Mouse (Mus musculus) lung, postnatal 4 days (tissue): Measurements from ENCODE around the gene Lpcat1.

ENCODE experiments used
- DNase-seq, 2 experiments: peaks; one replicate each; pipeline ENCODE4 v3.0.0; 2021

The Lpcat1 gene

DNA sequence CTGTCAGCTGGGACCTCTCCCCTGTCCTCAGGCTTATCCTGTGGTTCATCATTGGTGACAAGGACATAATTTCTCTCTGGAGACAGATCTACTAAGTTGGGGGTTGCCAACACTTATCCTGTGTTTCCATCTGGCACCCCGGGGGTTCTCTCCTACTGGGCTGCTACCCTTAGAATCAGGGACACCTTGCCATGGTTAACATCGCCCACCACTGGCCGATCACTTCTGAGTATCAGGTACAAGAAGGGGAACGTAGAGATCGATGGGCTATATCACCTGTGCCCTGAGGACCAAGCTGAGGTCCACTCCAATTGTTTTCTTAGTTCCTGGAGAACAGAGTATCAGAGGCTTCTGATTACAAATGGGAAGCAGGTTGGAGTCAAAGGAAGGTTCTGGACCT lies 97.2 kb downstream of the Lpcat1 start:
- no peak for DNase-seq
